Mouse (Mus musculus) stomach, postnatal 0 days (tissue): ENCODE data around the gene Rnf167. TPM values are rescaled to one million over a fixed set of nuclear protein-coding genes. Genes with fewer than 3 reads are reported as not detected.
A peak's percentile ranks its signal among the peaks of the same experiment; 100 is the strongest.

ENCODE experiments used
- ATAC-seq: fragments of 200-750 bp; cut with Nextera tagmentation; 2 replicates; pipeline ENCODE4 v1.8.0; 2017; ENCODE audit not compliant: low FRiP score, low TSS enrichment
- DNase-seq: peaks from one replicate; pipeline ENCODE4 v3.0.0-alpha.2; 2016; ENCODE audit warnings: low spot score
- H3K27ac ChIP-seq: fragments of 300-500 bp; sonication (generic); replicated peaks from 2 replicates; pipeline ENCODE4 v1.5.1; 2014; ENCODE audit warnings: mild to moderate bottlenecking, control low read depth
- H3K27me3 ChIP-seq: fragments of 300-500 bp; sonication (generic); 2 replicates; pipeline ENCODE4 v1.6.1; 2014; ENCODE audit warnings: low read length; ENCODE audit not compliant: control insufficient read depth, insufficient read depth
- H3K36me3 ChIP-seq: fragments of 300-500 bp; sonication (generic); 2 replicates; pipeline ENCODE4 v1.6.1; 2014; ENCODE audit warnings: low read length, mixed read lengths; ENCODE audit not compliant: control insufficient read depth, insufficient read depth
- H3K4me1 ChIP-seq: fragments of 300-500 bp; sonication (generic); replicated peaks from 2 replicates; pipeline ENCODE4 v1.6.1; 2014; ENCODE audit warnings: antibody characterized with exemption; ENCODE audit not compliant: control insufficient read depth, insufficient read depth
- H3K4me2 ChIP-seq: fragments of 300-500 bp; sonication (generic); replicated peaks from 2 replicates; pipeline ENCODE4 v1.6.1; 2014; ENCODE audit warnings: low read depth, mild to moderate bottlenecking, control low read depth, moderate library complexity
- H3K4me3 ChIP-seq: fragments of 300-500 bp; sonication (generic); 2 replicates; pipeline ENCODE4 v1.5.1; 2014; ENCODE audit warnings: low read depth, low read length, control low read depth
- H3K9ac ChIP-seq: fragments of 300-500 bp; sonication (generic); 2 replicates; pipeline ENCODE4 v1.6.1; 2014; ENCODE audit warnings: mild to moderate bottlenecking, low read length, control low read depth, mixed read lengths
- H3K9me3 ChIP-seq: fragments of 300-500 bp; sonication (generic); 2 replicates; pipeline ENCODE4 v1.6.1; 2016; ENCODE audit warnings: low read length; ENCODE audit not compliant: control insufficient read depth
- CTCF ChIP-seq: IDR thresholded peaks from 2 replicates; pipeline ENCODE4 v1.5.1; 2016; ENCODE audit warnings: antibody characterized with exemption, low read depth, mild to moderate bottlenecking, moderate library complexity
- EP300 ChIP-seq: optimal IDR thresholded peaks from 2 replicates; pipeline ENCODE3; 2016; ENCODE audit warnings: antibody characterized with exemption
- WGBS: fragments of 180-500 bp; shearing (Covaris S2); extraction: QIAGEN DNeasy Blood & Tissue Kit; methylation state at CpG from one replicate; pipeline ENCODE4 v1.1.7; 2014; 5-methylcytosine and 5-hydroxymethylcytosine counted together
- polyA plus RNA-seq: library from polyadenylated mRNA; unstranded; fragments of >200 nt; fragmentation: Nextera tagmentation; extraction: Ambion mirVana; gene quantifications from 2 replicates; pipeline ENCODE4 v1.2.1, GENCODE M21; 2015

The Rnf167 gene
- polyA plus RNA-seq, 1 experiment from 2014 or later: 62.8 TPM

- Histone ChIP-seq H3K36me3 (peaks cover 3% of the 10 kb centered on the region; the same call in 1 of the 2 replicates), H3K4me1 (peaks cover 5% of the 10 kb centered on the region; the same call in 1 of the 2 replicates), H3K27ac (peak overlapping the region; percentile 100), H3K27me3 (no peaks in the 10 kb centered on the region), H3K4me3 (peak overlapping the region; percentile 100), H3K9me3 (no peaks in the 10 kb centered on the region), H3K4me2 (peak overlapping the region; percentile 90), H3K9ac (peak overlapping the region; percentile 67)
- peak; percentile 17 for ATAC-seq
- WGBS: under 1% methylated on average over 60 of the region's 61 CpGs
- TF ChIP-seq CTCF (0 out of 2 replicates have a peak, but pooled peaks have one; percentile 4), EP300 (no peak)
- peak; percentile 79 for DNase-seq
These were observed 8.8 kb downstream of the Rnf167 start for GRCm38 (mm10) chr11:70655571-70656455.

- H3K9me3 ChIP-seq: no peaks in the 10 kb centered on the region
- peak overlapping the region; percentile 67 for H3K9ac ChIP-seq
- peaks cover 5% of the 10 kb centered on the region; the same call in 1 of the 2 replicates for H3K4me1 ChIP-seq
- ATAC-seq (peak; percentile 9; the same call in 1 of the 2 replicates), DNase-seq (no peak)
- H3K27ac ChIP-seq: peak overlapping the region; percentile 100
- H3K4me3 ChIP-seq: peak overlapping the region; percentile 100
- H3K4me2 ChIP-seq: peak overlapping the region; percentile 90
- 15% methylated on average over 16 of the region's 16 CpGs for WGBS
- H3K27me3 ChIP-seq: no peaks in the 10 kb centered on the region
- TF ChIP-seq CTCF: no peak
- TF ChIP-seq EP300: no peak
- no peaks in the 10 kb centered on the region for H3K36me3 ChIP-seq
These were observed 9.5 kb downstream of the Rnf167 start for GRCm38 (mm10) chr11:70656456-70656927.

- peak within 1 kb of the TSS; percentile 100 for H3K4me3 ChIP-seq
- WGBS: 22% methylated on average over 3 of the region's 3 CpGs
- peak within 1 kb of the TSS; percentile 100 for H3K27ac ChIP-seq
- peak within 1 kb of the TSS; percentile 90 for H3K4me2 ChIP-seq
- ATAC-seq (no peak), DNase-seq (no peak)
- H3K27me3 ChIP-seq: no peaks in the 10 kb centered on the region
- H3K4me1 ChIP-seq: peaks cover 5% of the 10 kb centered on the region; the same call in 1 of the 2 replicates
- H3K36me3 ChIP-seq: no peaks in the 10 kb centered on the region
- peak within 1 kb of the TSS; percentile 67 for H3K9ac ChIP-seq
- no peaks in the 10 kb centered on the region for H3K9me3 ChIP-seq
- no peak for TF ChIP-seq CTCF
- TF ChIP-seq EP300: no peak
These were observed 9.9 kb downstream of the Rnf167 start, which contains the start of gene Eno3 for GRCm38 (mm10) chr11:70656964-70657363. Gene Eno3, plus strand, starts transcription at chr11:70657202.

- Histone ChIP-seq H3K4me1 (peaks cover 5% of the 10 kb centered on the region; the same call in 1 of the 2 replicates), H3K9me3 (no peaks in the 10 kb centered on the region), H3K27me3 (no peaks in the 10 kb centered on the region), H3K9ac (no peak overlapping the region), H3K27ac (no peak overlapping the region), H3K4me3 (no peak overlapping the region), H3K4me2 (no peak overlapping the region), H3K36me3 (peaks cover 3% of the 10 kb centered on the region; the same call in 1 of the 2 replicates)
- no peak for TF ChIP-seq EP300
- TF ChIP-seq CTCF: no peak
- ATAC-seq (no peak), DNase-seq (no peak)
- 59% methylated on average over 6 of the region's 6 CpGs for WGBS
These were observed 10.5 kb downstream of the Rnf167 start for GRCm38 (mm10) chr11:70657573-70657972.

- Histone ChIP-seq H3K27me3 (no peaks in the 10 kb centered on the region), H3K4me3 (no peak overlapping the region), H3K4me2 (no peak overlapping the region), H3K9me3 (no peaks in the 10 kb centered on the region), H3K36me3 (peaks cover 3% of the 10 kb centered on the region), H3K27ac (no peak overlapping the region), H3K4me1 (peaks cover 5% of the 10 kb centered on the region; the same call in 1 of the 2 replicates), H3K9ac (no peak overlapping the region)
- DNase-seq (no peak), ATAC-seq (no peak)
- TF ChIP-seq CTCF (no peak), EP300 (no peak)
- WGBS: 60% methylated on average over 9 of the region's 9 CpGs
These were observed 11.0 kb downstream of the Rnf167 start for GRCm38 (mm10) chr11:70657991-70658390.
